Mouse (Mus musculus): ENCODE data around the gene Hilpda.
A peak's percentile ranks its signal among the peaks of the same experiment; 100 is the strongest.

- TF ChIP-seq CTCF (IDR thresholded peaks at IDR 0.05; ENCODE audit: low read depth) (0 out of 2 replicates have a peak, but pooled peaks have one; percentile 9), EP300 (IDR thresholded peaks at IDR 0.05; ENCODE audit: low read depth) (no peak)
Observed at GRCm38 (mm10) chr6:29305462-29305861, 33.2 kb downstream of the Hilpda start.

Measured in liver, postnatal 0 days (tissue).